Mouse (Mus musculus): Measurements from ENCODE around the gene 6820408C15Rik.

6820408C15Rik gene

DNA sequence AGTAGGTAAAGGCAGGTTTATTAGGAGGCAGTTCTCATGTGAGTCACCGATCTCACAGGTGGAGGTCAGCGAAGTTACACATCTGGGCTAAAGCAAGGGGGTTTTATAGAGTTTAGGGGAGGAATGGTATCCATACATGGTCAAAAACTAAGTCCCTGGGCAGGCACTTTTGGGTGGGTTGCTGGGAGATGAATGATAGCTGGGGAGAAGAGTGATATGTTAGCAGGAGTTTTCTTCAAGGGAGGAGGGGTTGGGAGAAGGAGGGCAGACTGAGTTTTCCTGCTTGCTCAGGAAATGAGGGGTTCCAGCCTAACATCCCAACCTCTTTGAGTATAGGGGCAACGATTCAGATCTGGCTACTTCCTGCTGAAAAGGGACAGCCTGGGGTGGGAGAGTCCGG lies at the start of gene 6820408C15Rik:
6820408C15Rik (plus strand) TSS at position 301 of the 400 bp plus-strand sequence.
- no peak for DNase-seq

GRCm38 (mm10) chr2:152367917-152368316 lies 47.5 kb upstream of the 6820408C15Rik start:
- DNase-seq, result no peak

GRCm38 (mm10) chr2:152368532-152369140 lies 46.8 kb upstream of the 6820408C15Rik start:
- DNase-seq, result peak; percentile 78 to 81

DNA sequence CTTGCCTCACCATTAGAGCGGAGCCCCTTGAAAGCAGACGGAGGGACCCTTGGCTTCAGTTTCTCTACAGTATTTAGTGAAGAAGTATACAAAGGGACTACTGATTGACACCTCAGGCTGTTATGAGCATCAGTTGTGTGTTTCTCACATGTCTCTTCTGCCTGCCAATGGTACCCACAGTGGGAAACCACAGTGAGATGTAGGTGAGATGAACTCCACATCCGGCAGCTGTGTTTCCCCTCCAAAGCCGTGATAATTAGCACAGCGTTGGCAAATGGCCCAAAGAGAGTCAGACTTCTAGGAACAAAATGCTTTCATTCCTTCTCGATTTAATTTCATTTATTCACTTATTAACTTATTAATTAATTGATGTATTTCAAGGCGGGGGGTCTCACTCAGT lies 43.3 kb upstream of the 6820408C15Rik start:
- no peak for DNase-seq

DNA sequence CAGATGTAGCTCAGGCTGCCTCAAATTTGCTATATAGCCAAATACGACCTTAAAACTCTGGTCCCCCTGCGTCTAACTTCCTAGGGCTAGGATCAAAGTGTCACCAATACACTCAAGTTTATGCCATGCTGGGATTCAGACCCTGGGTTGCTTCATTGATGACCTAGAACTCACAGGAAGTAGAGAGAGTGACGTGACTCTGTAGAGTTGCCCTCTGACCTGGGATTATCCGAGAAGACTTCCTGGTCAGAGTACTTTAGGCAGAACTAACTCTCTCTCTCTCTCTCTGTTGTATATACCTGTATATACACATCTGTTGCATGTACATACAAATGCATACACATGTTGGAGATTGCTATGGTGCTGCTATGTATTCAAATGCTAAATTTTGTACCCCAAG lies 42.7 kb upstream of the 6820408C15Rik start:
- DNase-seq, result no peak

DNA sequence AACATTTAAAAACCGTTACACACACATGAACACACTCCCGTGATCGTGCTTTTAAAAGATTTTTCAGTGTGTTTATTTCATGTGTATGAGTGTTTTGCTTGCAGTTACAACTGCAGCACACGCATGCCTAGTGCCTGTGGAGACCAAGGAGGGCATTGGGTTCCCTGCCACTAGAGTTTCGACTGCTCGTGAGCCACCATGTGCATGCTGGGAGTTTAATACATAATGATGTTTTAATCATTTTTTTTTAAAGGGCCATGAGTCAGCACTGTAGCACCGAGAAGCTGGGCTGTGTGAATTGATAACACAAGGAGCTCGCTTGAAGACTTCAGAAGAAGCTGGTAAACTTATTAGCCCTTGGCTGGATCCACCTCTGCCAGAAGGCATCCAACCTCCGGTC lies 41.8 kb upstream of the 6820408C15Rik start:
- no peak for DNase-seq

GRCm38 (mm10) chr2:152375652-152376344 lies 39.6 kb upstream of the 6820408C15Rik start:
- peak; percentile 67 to 77 for DNase-seq

- peak in 1 of 2 experiments; percentile 57 for DNase-seq
Observed at GRCm38 (mm10) chr2:152376345-152376741, 39.0 kb upstream of the 6820408C15Rik start, which contains the start of gene Nrsn2. Gene Nrsn2, minus strand, starts transcription at chr2:152376638.

DNA sequence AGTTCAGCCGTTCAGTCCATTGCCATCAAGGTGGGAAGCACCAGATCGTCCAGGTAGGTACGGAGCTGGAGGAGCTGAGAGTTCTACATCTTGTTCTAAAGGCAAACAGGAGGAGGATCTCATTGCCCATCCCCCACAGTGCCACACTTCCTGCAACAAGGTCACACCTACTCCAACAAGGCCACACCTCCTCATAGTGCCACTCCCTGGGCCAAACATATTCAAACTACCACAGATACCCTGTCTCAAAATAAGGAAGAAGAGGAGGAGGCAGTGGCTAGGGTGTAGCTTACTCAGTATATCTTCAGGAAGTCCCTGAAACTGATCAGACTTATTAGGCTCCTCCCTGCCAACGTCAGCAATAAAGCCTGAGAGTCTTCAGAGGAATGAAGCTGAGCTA lies 31.2 kb upstream of the 6820408C15Rik start:
- no peak for DNase-seq

DNA sequence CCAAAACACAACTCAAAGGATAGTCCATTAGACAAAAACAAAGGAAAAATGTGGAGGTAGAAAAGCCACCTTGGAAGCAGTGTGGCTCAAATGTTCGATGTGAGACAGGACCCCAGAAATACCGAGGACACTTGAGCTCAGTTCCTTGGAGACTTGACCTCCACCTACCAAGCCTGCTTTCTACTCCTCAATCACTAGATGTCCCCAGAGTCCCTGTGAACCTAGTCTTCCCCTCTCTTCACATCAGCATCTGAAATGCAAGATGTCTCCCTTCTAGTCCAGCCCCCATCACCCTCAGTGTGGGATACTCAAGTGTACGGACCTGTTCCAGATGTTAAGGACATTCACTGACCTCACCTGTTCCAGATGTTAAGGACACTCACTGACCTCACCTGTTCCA lies 22.6 kb upstream of the 6820408C15Rik start:
- DNase-seq, result peak; percentile 61 to 69

GRCm38 (mm10) chr2:152393225-152394017 lies 22.0 kb upstream of the 6820408C15Rik start:
- no peak for DNase-seq

- DNase-seq, result peak; percentile 44 to 54
Observed at GRCm38 (mm10) chr2:152395271-152395920, 20.0 kb upstream of the 6820408C15Rik start.

DNA sequence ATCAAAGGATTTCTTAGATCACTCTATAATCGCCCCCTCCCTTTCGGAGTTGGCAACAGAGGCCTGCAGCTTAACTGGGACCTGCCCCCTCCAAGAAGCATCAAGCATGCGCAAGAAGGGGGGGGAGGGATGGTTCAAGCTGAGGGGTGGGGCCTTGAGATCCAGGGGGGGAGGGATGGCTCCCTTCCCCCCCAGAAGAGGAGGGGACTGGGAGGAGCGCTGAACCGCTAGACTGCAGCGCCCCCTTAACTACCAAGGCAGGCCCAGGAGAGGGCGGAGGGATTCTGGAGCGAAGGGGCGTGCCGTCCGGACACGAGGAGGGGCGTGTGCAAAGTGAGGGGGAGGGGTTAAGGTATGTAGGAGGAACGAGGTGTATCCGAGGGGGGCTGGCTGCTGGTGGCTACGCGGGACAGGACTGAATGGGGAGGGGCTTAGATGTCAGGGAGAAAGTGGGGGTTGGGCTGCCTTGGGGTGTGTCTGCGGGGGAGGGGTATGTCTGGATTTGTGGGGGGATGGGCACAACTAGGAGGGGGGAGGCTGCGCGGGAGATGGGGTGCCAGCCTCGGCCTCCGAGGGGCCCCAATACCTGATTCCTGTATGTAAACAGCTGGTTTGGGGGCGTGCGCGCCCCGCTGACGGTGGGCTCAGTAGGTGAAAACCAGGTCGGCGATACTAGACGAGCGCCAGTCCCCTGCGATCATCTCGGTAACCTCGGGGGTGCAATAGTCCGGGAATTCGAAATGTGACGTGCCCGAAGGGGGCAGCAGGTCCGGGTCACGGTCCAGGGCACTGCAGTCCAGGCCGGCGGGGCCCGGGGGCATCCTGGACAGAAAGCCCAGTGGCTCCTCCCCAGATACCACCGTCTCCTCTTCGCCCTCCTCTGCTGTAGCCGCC lies 19.0 kb upstream of the 6820408C15Rik start:
- DNase-seq, result peak; percentile 87 to 91

GRCm38 (mm10) chr2:152397004-152397589 lies 18.3 kb upstream of the 6820408C15Rik start:
- peak; percentile 84 to 85 for DNase-seq

DNA sequence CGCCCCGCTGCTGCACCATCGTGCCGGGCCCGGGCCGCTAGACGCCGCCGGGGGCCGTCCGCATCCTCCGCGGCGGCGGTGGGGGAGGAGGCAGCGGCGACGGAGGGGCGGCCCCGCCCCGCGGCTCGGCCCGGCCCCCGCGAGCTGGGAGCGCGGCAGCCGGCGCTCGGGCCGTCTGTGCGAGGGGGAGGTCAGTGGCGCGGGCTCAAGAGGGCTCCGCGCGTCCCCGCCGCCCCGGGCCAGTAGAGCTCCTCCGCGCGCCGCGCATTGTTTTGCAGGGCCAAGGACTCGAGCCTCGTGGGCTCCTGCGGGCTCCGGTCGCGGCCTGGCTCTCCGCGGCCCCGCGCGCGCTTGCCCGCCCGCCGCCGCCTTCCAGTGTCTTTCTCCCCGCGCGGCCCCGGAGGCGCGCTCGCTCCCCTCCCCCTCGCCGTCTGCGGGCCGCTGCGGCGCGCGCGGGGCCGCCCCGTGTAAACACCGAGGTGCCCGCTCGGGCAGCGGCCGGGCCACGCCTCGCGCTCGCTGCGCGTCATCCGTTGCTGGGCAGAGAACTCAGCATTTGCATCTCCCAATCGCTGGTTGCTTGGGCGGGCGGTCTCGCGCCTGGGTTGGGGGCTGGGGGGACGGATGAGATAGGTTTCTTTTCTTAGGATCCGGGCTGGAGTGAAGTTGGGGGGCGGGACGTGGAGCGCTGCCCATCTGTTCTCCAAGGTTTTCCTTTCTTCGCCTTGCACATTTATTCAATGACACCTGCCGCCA lies 17.5 kb upstream of the 6820408C15Rik start, which contains the start of gene Sox12:
Sox12 (minus strand) TSS at position 384 of the 756 bp plus-strand sequence.
- DNase-seq, result peak; percentile 100

- peak; percentile 93 to 94 for DNase-seq
Observed at GRCm38 (mm10) chr2:152398691-152399090, 16.7 kb upstream of the 6820408C15Rik start.

DNA sequence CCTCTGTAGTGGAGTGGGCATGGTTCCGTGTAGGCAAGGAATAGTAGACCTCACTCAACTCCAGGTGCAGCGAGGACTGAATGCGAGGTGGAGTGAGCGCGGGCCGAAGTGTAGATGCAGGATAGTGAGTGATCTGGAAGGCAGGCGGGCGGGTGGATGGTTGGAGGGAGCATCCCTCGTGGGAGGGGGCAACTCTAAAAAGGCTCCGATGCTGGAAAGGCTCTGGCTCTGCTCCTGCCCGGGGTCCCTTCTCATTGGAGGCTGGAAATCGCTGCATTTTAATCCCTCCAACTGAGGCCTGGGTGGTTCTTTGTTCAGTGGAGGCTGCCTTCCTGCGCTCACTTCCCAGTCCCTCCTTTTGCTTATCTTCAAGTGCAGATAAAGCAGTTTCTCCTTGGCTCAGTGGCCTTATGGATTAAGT lies 16.3 kb upstream of the 6820408C15Rik start:
- peak in 1 of 2 experiments; percentile 66 for DNase-seq

DNA sequence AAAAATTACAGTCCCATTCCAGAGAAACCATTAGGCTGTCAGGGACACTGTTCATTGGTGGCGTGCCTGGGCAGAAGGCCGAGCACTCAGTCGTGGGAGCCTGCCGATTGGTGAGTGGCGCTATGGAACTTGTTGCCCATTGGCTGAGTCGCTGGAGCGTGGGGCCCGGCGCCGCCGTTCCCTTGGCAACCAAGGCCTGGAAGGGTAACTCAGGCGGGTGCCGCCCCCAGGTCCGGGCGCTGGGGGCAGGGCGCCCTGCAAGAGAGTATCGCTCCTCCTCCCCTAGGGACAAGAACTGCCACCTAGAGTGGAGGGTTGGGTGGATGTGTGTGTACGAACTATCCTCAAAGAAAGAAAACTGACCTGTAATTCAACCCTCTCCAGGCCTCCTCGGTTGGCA lies 9.3 kb upstream of the 6820408C15Rik start:
- peak; percentile 96 to 97 for DNase-seq

DNA sequence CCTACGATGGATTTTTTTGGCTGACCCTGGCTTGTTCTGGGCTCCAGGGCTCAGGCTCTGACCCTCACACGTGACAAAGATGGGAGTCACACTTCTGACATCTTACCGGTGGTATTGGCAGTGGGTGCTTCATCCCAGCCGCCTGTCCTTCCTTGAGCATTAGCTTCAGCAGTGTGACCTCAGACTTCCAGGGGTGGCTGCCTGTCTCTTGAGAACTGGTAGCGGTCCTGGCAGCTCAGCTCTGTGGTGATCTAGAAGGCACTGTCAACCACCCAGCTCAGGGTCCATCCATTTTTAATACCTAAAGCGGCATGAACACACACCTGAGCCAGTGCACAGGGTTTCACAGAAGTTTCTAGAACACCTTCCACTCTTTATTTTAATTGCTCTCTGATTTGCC lies 5.6 kb upstream of the 6820408C15Rik start:
- DNase-seq, result no peak

DNA sequence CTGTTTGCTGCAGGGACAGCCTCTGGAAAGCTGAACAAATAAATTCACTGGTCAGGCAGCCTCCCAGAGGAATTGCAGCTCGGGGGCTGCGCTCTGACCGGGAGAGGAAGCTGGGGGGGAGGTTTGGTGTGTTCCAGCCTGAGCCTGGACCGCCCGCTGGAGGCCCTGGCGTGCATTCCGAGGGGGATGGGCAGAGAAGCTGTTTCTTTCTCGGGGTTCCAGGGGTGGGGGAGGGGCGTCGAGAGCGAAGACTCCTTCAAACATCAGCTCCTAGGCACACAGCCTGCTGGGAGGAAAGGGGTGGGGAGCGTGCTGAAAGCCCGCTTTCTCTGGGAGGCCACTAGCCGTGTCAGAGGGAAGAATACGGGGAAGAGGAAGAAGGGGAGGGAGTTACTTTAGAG lies 4.4 kb upstream of the 6820408C15Rik start:
- DNase-seq, result peak; percentile 83 to 90

GRCm38 (mm10) chr2:152411471-152411870 lies 3.9 kb upstream of the 6820408C15Rik start:
- DNase-seq, result no peak
